Mouse (Mus musculus) kidney, adult 2 months (tissue): Measurements from ENCODE around the gene Rnd1. TPM values are rescaled to one million over a fixed set of nuclear protein-coding genes. Genes with fewer than 3 reads are reported as not detected.

ENCODE experiments used
- DNase-seq: peaks from one replicate; pipeline ENCODE4 v3.0.0; 2021
- H3K27ac ChIP-seq: fragments of 200-500 bp; 2 replicates; pipeline ENCODE4 v1.5.1; 2012; ENCODE audit warnings: low read depth, low read length, control low read depth, inconsistent platforms; ENCODE audit not compliant: insufficient read depth
- H3K27me3 ChIP-seq: fragments of 200-500 bp; replicated peaks from 2 replicates; pipeline ENCODE4 v1.6.1; 2012; ENCODE audit warnings: mild to moderate bottlenecking, moderate library complexity, low read length, inconsistent platforms; ENCODE audit not compliant: control insufficient read depth, insufficient read depth
- H3K36me3 ChIP-seq: fragments of 200-500 bp; 2 replicates; pipeline ENCODE4 v1.6.1; 2012; ENCODE audit warnings: mild to moderate bottlenecking, moderate library complexity, low read length, inconsistent platforms; ENCODE audit not compliant: control insufficient read depth, insufficient read depth
- H3K4me1 ChIP-seq: fragments of 200-500 bp; 2 replicates; pipeline ENCODE4 v1.6.1; 2011; ENCODE audit warnings: low read length; ENCODE audit not compliant: control insufficient read depth, insufficient read depth
- H3K4me3 ChIP-seq: fragments of 200-500 bp; 2 replicates; pipeline ENCODE4 v1.5.1; 2011; ENCODE audit warnings: mild to moderate bottlenecking, low read depth, low read length, control low read depth; ENCODE audit not compliant: insufficient read depth
- CTCF ChIP-seq: fragments of 200-500 bp; conservative IDR thresholded peaks from 2 replicates; pipeline ENCODE4 v1.5.1; 2011; ENCODE audit warnings: low read depth, mild to moderate bottlenecking, control low read depth, low read length, moderate library complexity, mixed read lengths; ENCODE audit not compliant: insufficient read depth, insufficient read length
- POLR2A ChIP-seq: fragments of 200-500 bp; IDR thresholded peaks from one replicate; pipeline ENCODE4 v1.6.1; 2011; ENCODE audit warnings: low read depth, low read length, control low read depth
- WGBS: fragments of 180-500 bp; shearing (Covaris S2); methylation state at CpG from one replicate; pipeline ENCODE4 v1.1.7; 2018; 5-methylcytosine and 5-hydroxymethylcytosine counted together
- polyA plus RNA-seq: library from polyadenylated mRNA; depleted of rRNA; stranded (reverse); fragments of >200 nt; gene quantifications from 2 replicates; pipeline ENCODE4 v1.2.3, GENCODE M21; 2012

The Rnd1 gene
- polyA plus RNA-seq, 1 experiment = 2.8 TPM

DNA sequence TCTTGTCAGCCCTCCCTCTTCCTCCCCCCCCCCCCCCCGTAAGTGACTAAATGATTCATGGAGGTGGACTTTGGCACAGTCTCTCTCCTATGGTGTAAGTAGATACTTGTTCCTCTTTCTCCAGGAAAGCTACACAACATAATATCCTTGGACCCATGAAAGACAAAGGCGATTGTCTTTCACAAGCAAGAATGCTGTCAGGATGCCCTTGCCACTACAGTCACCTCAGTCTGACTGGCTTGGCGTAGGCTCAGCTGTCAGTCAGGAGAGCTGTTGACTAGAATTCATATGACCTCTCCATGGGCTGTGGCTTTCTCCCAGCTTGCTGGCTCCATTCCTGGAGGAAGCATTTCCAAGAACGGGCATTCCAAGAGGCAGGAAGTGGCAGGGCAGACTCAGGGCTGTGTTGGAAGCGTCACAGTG lies 37.0 kb upstream of the Rnd1 start:
- DNase-seq = peak; percentile 94
- 22% methylated on average over 5 of the region's 5 CpGs for WGBS
- H3K27ac ChIP-seq = no peak overlapping the region
- no peaks in the 10 kb centered on the region for H3K27me3 ChIP-seq
- peaks cover 8% of the 10 kb centered on the region for H3K4me1 ChIP-seq
- H3K36me3 ChIP-seq = no peaks in the 10 kb centered on the region
- H3K4me3 ChIP-seq = no peak overlapping the region
- TF ChIP-seq CTCF (no peak), POLR2A (no peak)

DNA sequence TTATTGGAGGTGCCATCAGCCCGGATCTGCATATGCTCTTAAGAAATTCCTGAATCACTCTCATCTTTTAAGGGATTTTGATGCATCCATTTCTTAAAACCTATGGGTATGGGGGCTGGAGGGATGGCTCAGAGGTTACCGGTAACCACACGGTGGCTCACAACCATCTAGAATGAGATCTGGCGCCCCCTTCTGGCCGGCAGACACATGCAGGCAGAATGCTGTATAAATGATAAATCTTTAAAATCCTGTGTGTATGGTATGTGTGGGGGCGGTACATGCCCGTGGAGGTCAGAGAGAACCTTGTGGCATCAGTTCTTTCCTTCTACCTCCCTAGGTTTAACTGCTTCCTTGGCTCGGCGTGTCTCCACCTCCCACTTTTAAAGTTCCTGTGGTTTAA lies 33.2 kb upstream of the Rnd1 start:
- Histone ChIP-seq H3K27me3 (no peaks in the 10 kb centered on the region), H3K27ac (no peak overlapping the region), H3K4me3 (no peak overlapping the region), H3K36me3 (no peaks in the 10 kb centered on the region), H3K4me1 (peaks cover 8% of the 10 kb centered on the region)
- DNase-seq = peak; percentile 57
- TF ChIP-seq POLR2A = no peak
- TF ChIP-seq CTCF = peak; percentile 85
- 10% methylated on average over 9 of the region's 9 CpGs for WGBS

DNA sequence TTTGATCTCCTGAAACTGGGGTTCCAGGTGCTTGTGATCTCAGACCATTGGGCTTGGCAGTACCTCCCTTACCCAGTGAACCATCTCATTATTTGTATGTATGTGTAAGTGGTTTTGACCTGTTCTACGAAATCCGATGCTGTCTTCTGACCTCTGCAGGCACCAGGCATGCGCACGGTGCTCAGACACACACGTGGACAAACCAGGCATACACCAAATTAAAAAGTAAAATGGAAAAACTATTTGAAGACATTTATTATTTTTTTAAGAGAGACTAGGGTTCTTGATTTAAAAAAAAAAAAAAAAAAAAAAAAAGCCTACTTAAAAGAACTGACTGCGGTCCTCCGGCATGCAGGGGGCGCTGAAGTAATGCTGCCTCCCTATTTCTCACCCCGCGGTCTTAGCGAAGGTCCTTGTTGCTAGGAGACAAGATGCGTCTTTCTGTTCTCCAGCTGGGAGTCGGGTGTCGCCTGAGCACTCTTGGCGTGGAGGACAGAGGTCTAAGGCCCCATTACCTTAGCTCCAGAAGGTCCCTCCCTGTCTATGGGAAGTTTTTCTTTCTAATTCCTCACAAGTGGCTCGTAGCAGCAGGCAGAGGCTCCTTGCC lies 30.6 kb upstream of the Rnd1 start, which contains the start of gene Ccdc65:
TSS of gene Ccdc65 (plus strand) at position 442 of the 607 bp plus-strand sequence.
- whole genome bisulfite sequencing = 11% methylated on average over 16 of the region's 16 CpGs
- DNase-seq = peak; percentile 93
- Histone ChIP-seq H3K27me3 (no peaks in the 10 kb centered on the region), H3K4me3 (peak within 1 kb of the TSS; percentile 58), H3K4me1 (no peaks in the 10 kb centered on the region), H3K27ac (no peak within 1 kb of the TSS), H3K36me3 (no peaks in the 10 kb centered on the region)
- TF ChIP-seq POLR2A = no peak
- peak; percentile 75 for TF ChIP-seq CTCF

DNA sequence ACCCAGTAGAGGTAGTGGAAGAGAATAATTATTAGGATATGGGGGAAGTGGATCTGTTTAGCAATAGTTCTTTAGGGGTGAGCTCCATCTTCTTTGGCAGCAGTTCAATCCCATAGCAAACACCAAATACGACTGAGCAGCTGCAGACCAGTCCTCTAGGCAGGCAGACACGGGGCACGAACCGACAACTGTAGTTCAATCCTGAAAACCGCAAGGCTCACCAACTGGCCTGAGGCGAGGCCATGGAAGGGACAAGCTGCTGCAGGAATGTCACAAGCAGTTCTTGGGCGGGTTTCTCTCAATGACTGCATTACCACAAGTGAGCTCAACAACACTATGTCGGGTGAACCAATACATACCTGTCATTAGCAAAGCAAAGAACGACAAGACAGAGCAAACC lies 27.1 kb upstream of the Rnd1 start:
- no peaks in the 10 kb centered on the region; the same call in 1 of the 2 replicates for H3K27me3 ChIP-seq
- WGBS = 63% methylated on average over 9 of the region's 9 CpGs
- DNase-seq = no peak

DNA sequence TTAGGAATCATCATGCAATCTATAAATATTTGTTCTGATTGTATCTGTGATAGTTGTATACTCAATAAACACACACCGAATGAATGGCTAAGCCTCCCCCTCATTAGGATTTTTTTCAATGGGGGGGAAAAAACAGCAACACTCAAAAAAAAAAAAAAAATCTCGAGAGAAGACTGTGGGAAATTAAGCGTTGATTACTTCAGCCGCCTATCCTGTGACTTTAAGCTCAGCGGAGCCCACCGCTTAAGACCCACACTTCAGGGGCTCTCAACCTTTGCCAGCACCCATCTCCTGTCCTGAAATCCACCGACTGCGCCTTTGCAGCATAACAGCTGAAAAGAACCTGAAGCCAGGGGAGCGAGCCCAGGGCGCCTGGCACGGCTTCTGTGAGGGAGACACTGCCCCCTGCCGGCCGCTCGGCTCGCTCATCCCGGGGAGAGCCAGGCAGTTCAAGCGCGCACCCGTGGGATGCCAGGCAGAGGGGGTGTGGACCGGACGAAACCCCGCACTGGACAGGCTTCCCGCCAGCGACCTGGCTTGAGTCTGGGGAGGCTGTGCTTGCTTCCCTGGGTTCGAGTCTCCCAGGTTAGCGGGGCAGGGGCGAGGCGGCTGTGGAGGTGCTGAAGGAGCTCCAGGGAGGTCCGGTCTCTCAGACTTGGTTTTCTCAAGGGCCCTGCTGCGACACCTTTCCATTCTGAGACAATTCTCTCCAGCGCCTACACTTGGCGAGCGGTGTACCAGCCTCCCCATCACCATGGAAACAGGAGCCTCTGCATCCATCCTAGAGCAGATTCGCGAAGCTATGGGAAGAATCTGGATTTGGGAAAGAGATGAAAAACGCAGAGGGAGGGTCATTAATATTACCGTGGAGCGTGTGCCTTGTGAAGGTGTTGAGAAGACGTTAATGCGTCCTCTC lies 22.2 kb upstream of the Rnd1 start:
- H3K27ac ChIP-seq = no peak overlapping the region
- WGBS = 6% methylated on average over 40 of the region's 40 CpGs
- peaks cover 9% of the 10 kb centered on the region; the same call in 1 of the 2 replicates for H3K4me1 ChIP-seq
- H3K27me3 ChIP-seq = no peaks in the 10 kb centered on the region; the same call in 1 of the 2 replicates
- TF ChIP-seq CTCF (peak; percentile 81), POLR2A (no peak)
- H3K4me3 ChIP-seq = no peak overlapping the region
- DNase-seq = peak; percentile 90
- H3K36me3 ChIP-seq = no peaks in the 10 kb centered on the region

More for the DNA sequence above, 27.1 kb upstream of the Rnd1 start:
- Histone ChIP-seq H3K4me1 (no peaks in the 10 kb centered on the region), H3K4me3 (no peak overlapping the region), H3K27ac (no peak overlapping the region), H3K36me3 (no peaks in the 10 kb centered on the region)
- TF ChIP-seq POLR2A (no peak), CTCF (no peak)

DNA sequence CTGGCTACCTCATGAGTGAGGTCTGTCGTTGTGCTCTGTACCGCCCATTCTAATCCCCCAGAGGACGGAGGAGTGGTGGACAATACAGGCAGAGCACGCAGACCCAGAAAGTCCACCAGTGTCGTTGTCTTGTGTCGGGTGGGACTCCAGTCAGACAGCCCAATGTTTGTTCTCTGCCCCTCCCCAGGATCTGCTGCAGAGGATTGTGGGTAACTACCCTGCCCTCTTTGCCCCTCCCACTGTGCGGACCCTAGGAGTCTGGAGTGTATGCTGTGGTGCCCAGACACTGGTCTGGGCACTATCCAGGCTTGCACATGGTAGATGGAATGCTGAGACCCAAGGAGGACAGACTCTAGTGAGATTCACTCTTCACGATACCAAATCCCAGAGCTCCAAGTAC lies 19.0 kb upstream of the Rnd1 start:
- TF ChIP-seq CTCF (no peak), POLR2A (no peak)
- Histone ChIP-seq H3K27me3 (no peaks in the 10 kb centered on the region; the same call in 1 of the 2 replicates), H3K27ac (peak overlapping the region; percentile 10; the same call in 1 of the 2 replicates), H3K4me1 (peaks cover 9% of the 10 kb centered on the region; the same call in 1 of the 2 replicates), H3K4me3 (no peak overlapping the region), H3K36me3 (no peaks in the 10 kb centered on the region)
- 53% methylated on average over 8 of the region's 8 CpGs for WGBS
- DNase-seq = no peak

DNA sequence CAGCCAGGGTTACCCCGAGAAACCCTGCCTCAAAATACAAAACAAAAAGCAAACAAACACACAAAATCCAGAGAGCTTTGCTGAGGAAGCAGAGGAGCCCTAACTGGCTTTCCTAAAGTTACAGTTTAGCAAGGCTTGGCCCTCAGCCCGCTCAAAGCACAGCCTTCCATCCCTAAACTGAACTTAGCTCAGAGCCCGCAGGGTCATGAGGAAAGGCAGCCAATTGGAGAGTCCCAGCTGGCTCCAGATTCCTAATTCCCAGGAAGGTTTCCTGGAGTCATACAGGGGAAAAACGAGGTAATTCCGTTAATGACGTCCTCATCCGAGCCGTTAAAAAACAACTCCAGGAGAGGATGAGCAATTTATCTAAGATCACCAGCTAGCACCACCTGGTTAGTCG lies 18.5 kb upstream of the Rnd1 start:
- H3K4me1 ChIP-seq = peaks cover 9% of the 10 kb centered on the region; the same call in 1 of the 2 replicates
- no peaks in the 10 kb centered on the region; the same call in 1 of the 2 replicates for H3K27me3 ChIP-seq
- no peak overlapping the region for H3K4me3 ChIP-seq
- no peaks in the 10 kb centered on the region for H3K36me3 ChIP-seq
- peak overlapping the region; percentile 57 for H3K27ac ChIP-seq
- DNase-seq = peak; percentile 94
- WGBS = 11% methylated on average over 9 of the region's 9 CpGs
- no peak for TF ChIP-seq POLR2A
- TF ChIP-seq CTCF = no peak
